Mouse (Mus musculus): Measurements from ENCODE around the gene Cdc40.

The Cdc40 gene

GRCm38 (mm10) chr10:40882831-40883643, at the start of gene Cdc40, which contains the start of gene Wasf1:
Gene Cdc40 (minus strand): TSS chr10:40883311.
Gene Wasf1 (plus strand): TSS chr10:40883475.
- TF ChIP-seq GATA4 (IDR thresholded peaks at IDR 0.05; ENCODE audit: insufficient replicate concordance, low read length): no peak; the same call in 1 of the 2 replicates

- no peak for TF ChIP-seq GATA4 (IDR thresholded peaks at IDR 0.05; ENCODE audit: insufficient replicate concordance, low read length)
These were observed 36.4 kb upstream of the Cdc40 start for GRCm38 (mm10) chr10:40919464-40919863.

- no peak for TF ChIP-seq GATA4 (IDR thresholded peaks at IDR 0.05; ENCODE audit: insufficient replicate concordance, low read length)
These were observed 35.7 kb upstream of the Cdc40 start for GRCm38 (mm10) chr10:40918669-40919440.

GRCm38 (mm10) chr10:40915240-40915639, 32.1 kb upstream of the Cdc40 start:
- TF ChIP-seq GATA4 (IDR thresholded peaks at IDR 0.05; ENCODE audit: insufficient replicate concordance, low read length): no peak

- no peak for TF ChIP-seq GATA4 (IDR thresholded peaks at IDR 0.05; ENCODE audit: insufficient replicate concordance, low read length)
These were observed 27.7 kb upstream of the Cdc40 start for GRCm38 (mm10) chr10:40910811-40911210.

GRCm38 (mm10) chr10:40908580-40908979, 25.5 kb upstream of the Cdc40 start:
- TF ChIP-seq GATA4 (IDR thresholded peaks at IDR 0.05; ENCODE audit: insufficient replicate concordance, low read length): no peak

GRCm38 (mm10) chr10:40906802-40907201, 23.7 kb upstream of the Cdc40 start:
- TF ChIP-seq GATA4 (IDR thresholded peaks at IDR 0.05; ENCODE audit: insufficient replicate concordance, low read length): no peak

- no peak for TF ChIP-seq GATA4 (IDR thresholded peaks at IDR 0.05; ENCODE audit: insufficient replicate concordance, low read length)
These were observed 23.0 kb upstream of the Cdc40 start for GRCm38 (mm10) chr10:40906131-40906530.

GRCm38 (mm10) chr10:40901786-40902185, 18.7 kb upstream of the Cdc40 start:
- TF ChIP-seq GATA4 (IDR thresholded peaks at IDR 0.05; ENCODE audit: insufficient replicate concordance, low read length): no peak

GRCm38 (mm10) chr10:40896656-40897055, 13.5 kb upstream of the Cdc40 start:
- no peak for TF ChIP-seq GATA4 (IDR thresholded peaks at IDR 0.05; ENCODE audit: insufficient replicate concordance, low read length)

GRCm38 (mm10) chr10:40895765-40896164, 12.7 kb upstream of the Cdc40 start:
- TF ChIP-seq GATA4 (IDR thresholded peaks at IDR 0.05; ENCODE audit: insufficient replicate concordance, low read length): no peak

GRCm38 (mm10) chr10:40889146-40889545, 6.0 kb upstream of the Cdc40 start:
- TF ChIP-seq GATA4 (IDR thresholded peaks at IDR 0.05; ENCODE audit: insufficient replicate concordance, low read length): no peak

- TF ChIP-seq GATA4 (IDR thresholded peaks at IDR 0.05; ENCODE audit: insufficient replicate concordance, low read length): no peak
These were observed 4.2 kb upstream of the Cdc40 start for GRCm38 (mm10) chr10:40887316-40887715.

- no peak for TF ChIP-seq GATA4 (IDR thresholded peaks at IDR 0.05; ENCODE audit: insufficient replicate concordance, low read length)
These were observed 2.3 kb upstream of the Cdc40 start for GRCm38 (mm10) chr10:40885432-40885831.

GRCm38 (mm10) chr10:40884279-40884806, 1.2 kb upstream of the Cdc40 start:
- TF ChIP-seq GATA4 (IDR thresholded peaks at IDR 0.05; ENCODE audit: insufficient replicate concordance, low read length): no peak
